Mouse (Mus musculus) embryonic facial prominence, embryonic 12.5 days (tissue): Measurements from ENCODE around the gene Tmem184c. TPM values are rescaled to one million over a fixed set of nuclear protein-coding genes. Genes with fewer than 3 reads are reported as not detected.

ENCODE experiments used
- ATAC-seq: fragments of 200-750 bp; cut with Nextera tagmentation; 2 replicates; pipeline ENCODE4 v1.8.0; 2017; ENCODE audit not compliant: insufficient number of reproducible peaks, insufficient read depth, low FRiP score, low TSS enrichment
- H3K27ac ChIP-seq: fragments of 300-500 bp; sonication (generic); 2 replicates; pipeline ENCODE4 v1.5.1; 2016; ENCODE audit warnings: mild to moderate bottlenecking
- H3K27me3 ChIP-seq: fragments of 300-500 bp; sonication (generic); 2 replicates; pipeline ENCODE4 v1.6.1; 2016; ENCODE audit warnings: mild to moderate bottlenecking, moderate library complexity
- H3K36me3 ChIP-seq: fragments of 300-500 bp; sonication (generic); 2 replicates; pipeline ENCODE4 v1.6.1; 2016; ENCODE audit warnings: mild to moderate bottlenecking
- H3K4me1 ChIP-seq: fragments of 300-500 bp; sonication (generic); 2 replicates; pipeline ENCODE4 v1.6.1; 2016
- H3K4me2 ChIP-seq: fragments of 300-500 bp; sonication (generic); replicated peaks from 2 replicates; pipeline ENCODE4 v1.6.1; 2016; ENCODE audit warnings: mild to moderate bottlenecking, moderate library complexity
- H3K4me3 ChIP-seq: fragments of 300-500 bp; sonication (generic); 2 replicates; pipeline ENCODE4 v1.5.1; 2016; ENCODE audit warnings: mild to moderate bottlenecking
- H3K9ac ChIP-seq: fragments of 300-500 bp; sonication (generic); 2 replicates; pipeline ENCODE4 v1.6.1; 2016; ENCODE audit warnings: mild to moderate bottlenecking, moderate library complexity
- H3K9me3 ChIP-seq: fragments of 300-500 bp; sonication (generic); 2 replicates; pipeline ENCODE4 v1.6.1; 2016; ENCODE audit warnings: mild to moderate bottlenecking, moderate library complexity
- WGBS: fragments of 180-500 bp; shearing (Covaris S2); methylation state at CpG from one replicate; pipeline ENCODE4 v1.1.7; 2016; 5-methylcytosine and 5-hydroxymethylcytosine counted together
- polyA plus RNA-seq: library from polyadenylated mRNA; unstranded; fragments of >200 nt; fragmentation: Nextera tagmentation; extraction: Ambion mirVana; gene quantifications from 2 replicates; pipeline ENCODE4 v1.2.1, GENCODE M21; 2016

The Tmem184c gene
- 48.3 and 48.5 TPM in 2 replicates for polyA plus RNA-seq

- WGBS, result under 1% methylated on average over 36 of the region's 36 CpGs
- peaks cover 5% of the 10 kb centered on the region; the same call in 1 of the 2 replicates for H3K4me1 ChIP-seq
- peak; percentile 94 for ATAC-seq
- H3K4me3 ChIP-seq, result peak within 1 kb of the TSS; percentile 86
- peak within 1 kb of the TSS; percentile 69 for H3K27ac ChIP-seq
- H3K4me2 ChIP-seq, result peak within 1 kb of the TSS; percentile 75
- no peaks in the 10 kb centered on the region for H3K27me3 ChIP-seq
- 0 out of 2 replicates have a peak, but pooled peaks cover 4% of the 10 kb centered on the region for H3K36me3 ChIP-seq
- H3K9ac ChIP-seq, result peak within 1 kb of the TSS; percentile 63
- no peaks in the 10 kb centered on the region for H3K9me3 ChIP-seq
Measured at GRCm38 (mm10) chr8:77610374-77610969, at the start of gene Tmem184c. Gene Tmem184c, minus strand, starts transcription at chr8:77610698.

- peaks cover 15% of the 10 kb centered on the region for H3K36me3 ChIP-seq
- H3K9me3 ChIP-seq, result no peaks in the 10 kb centered on the region
- H3K4me1 ChIP-seq, result peaks cover 8% of the 10 kb centered on the region; the same call in 1 of the 2 replicates
- H3K9ac ChIP-seq, result no peak overlapping the region
- no peak overlapping the region for H3K4me2 ChIP-seq
- H3K27ac ChIP-seq, result no peak overlapping the region
- WGBS, result 77% methylated on average over 4 of the region's 4 CpGs
- H3K27me3 ChIP-seq, result no peaks in the 10 kb centered on the region
- ATAC-seq, result no peak
- no peak overlapping the region for H3K4me3 ChIP-seq
Measured at GRCm38 (mm10) chr8:77659534-77660080, 49.1 kb upstream of the Tmem184c start.

GRCm38 (mm10) chr8:77658356-77658755 is 47.9 kb upstream of the Tmem184c start:
- H3K9ac ChIP-seq, result no peak overlapping the region
- no peak for ATAC-seq
- peaks cover 9% of the 10 kb centered on the region for H3K36me3 ChIP-seq
- WGBS, result 21% methylated on average over 3 of the region's 3 CpGs
- no peak overlapping the region for H3K4me2 ChIP-seq
- 0 out of 2 replicates have a peak overlapping the region, but pooled peaks have one; percentile 19 for H3K27ac ChIP-seq
- no peaks in the 10 kb centered on the region for H3K27me3 ChIP-seq
- H3K4me3 ChIP-seq, result no peak overlapping the region
- peaks cover 8% of the 10 kb centered on the region; the same call in 1 of the 2 replicates for H3K4me1 ChIP-seq
- H3K9me3 ChIP-seq, result no peaks in the 10 kb centered on the region

GRCm38 (mm10) chr8:77650646-77651190 is 40.2 kb upstream of the Tmem184c start:
- Histone ChIP-seq H3K4me1 (no peaks in the 10 kb centered on the region), H3K27ac (peak overlapping the region; percentile 67; the same call in 1 of the 2 replicates), H3K9me3 (no peaks in the 10 kb centered on the region), H3K4me2 (no peak overlapping the region), H3K36me3 (no peaks in the 10 kb centered on the region), H3K9ac (no peak overlapping the region), H3K27me3 (no peaks in the 10 kb centered on the region), H3K4me3 (no peak overlapping the region)
- 31% methylated on average over 1 of the region's 1 CpGs for WGBS
- ATAC-seq, result no peak

GRCm38 (mm10) chr8:77640093-77640839 is 29.8 kb upstream of the Tmem184c start:
- no peak for ATAC-seq
- no peaks in the 10 kb centered on the region for H3K36me3 ChIP-seq
- WGBS, result 81% methylated on average over 5 of the region's 5 CpGs

GRCm38 (mm10) chr8:77637593-77637992 is 27.1 kb upstream of the Tmem184c start:
- H3K36me3 ChIP-seq, result no peaks in the 10 kb centered on the region
- 68% methylated on average over 3 of the region's 3 CpGs for WGBS
- no peak overlapping the region for H3K4me2 ChIP-seq
- H3K9me3 ChIP-seq, result no peaks in the 10 kb centered on the region
- no peak overlapping the region for H3K27ac ChIP-seq
- no peak for ATAC-seq
- no peaks in the 10 kb centered on the region for H3K27me3 ChIP-seq
- no peak overlapping the region for H3K4me3 ChIP-seq
- H3K9ac ChIP-seq, result no peak overlapping the region
- H3K4me1 ChIP-seq, result peaks cover 9% of the 10 kb centered on the region; the same call in 1 of the 2 replicates

More at GRCm38 (mm10) chr8:77640093-77640839, 29.8 kb upstream of the Tmem184c start:
- Histone ChIP-seq H3K4me1 (no peaks in the 10 kb centered on the region), H3K27me3 (no peaks in the 10 kb centered on the region), H3K9ac (no peak overlapping the region), H3K4me2 (no peak overlapping the region), H3K4me3 (no peak overlapping the region), H3K9me3 (no peaks in the 10 kb centered on the region), H3K27ac (no peak overlapping the region)

DNA sequence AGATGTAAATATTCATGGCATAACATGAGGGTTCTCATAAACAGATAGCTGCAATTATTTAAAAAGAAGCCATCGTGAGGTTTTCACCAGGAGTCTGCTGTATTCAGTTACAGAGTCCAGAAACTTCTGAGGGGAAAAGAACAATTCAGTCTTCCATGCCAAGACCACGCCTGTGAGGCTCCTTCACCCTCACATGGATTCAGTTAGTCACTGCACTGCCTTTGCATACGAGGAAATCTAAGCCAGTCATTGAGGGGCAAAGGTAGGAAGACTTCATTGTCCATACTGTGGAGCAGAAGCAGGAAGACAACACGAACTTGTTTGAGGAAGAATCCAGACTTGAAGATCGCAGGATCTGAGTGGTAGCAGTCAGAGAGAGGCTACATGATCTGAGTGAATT is 23.5 kb upstream of the Tmem184c start:
- no peak overlapping the region for H3K27ac ChIP-seq
- no peaks in the 10 kb centered on the region for H3K36me3 ChIP-seq
- no peak overlapping the region for H3K4me3 ChIP-seq
- peaks cover 21% of the 10 kb centered on the region; the same call in 1 of the 2 replicates for H3K4me1 ChIP-seq
- H3K4me2 ChIP-seq, result no peak overlapping the region
- no peaks in the 10 kb centered on the region for H3K27me3 ChIP-seq
- 48% methylated on average over 5 of the region's 5 CpGs for WGBS
- no peak overlapping the region for H3K9ac ChIP-seq
- no peak for ATAC-seq
- no peaks in the 10 kb centered on the region for H3K9me3 ChIP-seq

GRCm38 (mm10) chr8:77633211-77633610 is 22.7 kb upstream of the Tmem184c start:
- H3K27me3 ChIP-seq, result no peaks in the 10 kb centered on the region

GRCm38 (mm10) chr8:77630691-77631090 is 20.2 kb upstream of the Tmem184c start:
- H3K27me3 ChIP-seq, result no peaks in the 10 kb centered on the region
- 33% methylated on average over 3 of the region's 3 CpGs for WGBS
- no peaks in the 10 kb centered on the region for H3K36me3 ChIP-seq
- peaks cover 21% of the 10 kb centered on the region; the same call in 1 of the 2 replicates for H3K4me1 ChIP-seq
- H3K4me3 ChIP-seq, result no peak overlapping the region
- no peak overlapping the region for H3K27ac ChIP-seq
- H3K9ac ChIP-seq, result no peak overlapping the region
- H3K9me3 ChIP-seq, result no peaks in the 10 kb centered on the region
- ATAC-seq, result no peak
- no peak overlapping the region for H3K4me2 ChIP-seq

More at GRCm38 (mm10) chr8:77633211-77633610, 22.7 kb upstream of the Tmem184c start:
- H3K36me3 ChIP-seq, result no peaks in the 10 kb centered on the region
- no peak overlapping the region for H3K4me3 ChIP-seq
- no peak overlapping the region for H3K4me2 ChIP-seq
- H3K9me3 ChIP-seq, result no peaks in the 10 kb centered on the region
- H3K9ac ChIP-seq, result no peak overlapping the region
- 88% methylated on average over 2 of the region's 2 CpGs for WGBS
- H3K4me1 ChIP-seq, result peaks cover 21% of the 10 kb centered on the region; the same call in 1 of the 2 replicates
- no peak overlapping the region for H3K27ac ChIP-seq
- ATAC-seq, result no peak

- WGBS, result 18% methylated on average over 15 of the region's 15 CpGs
Measured at GRCm38 (mm10) chr8:77629858-77630537, 19.5 kb upstream of the Tmem184c start.

GRCm38 (mm10) chr8:77623677-77624209 is 13.2 kb upstream of the Tmem184c start:
- Histone ChIP-seq H3K27ac (no peak overlapping the region), H3K27me3 (no peaks in the 10 kb centered on the region), H3K9me3 (no peaks in the 10 kb centered on the region), H3K36me3 (no peaks in the 10 kb centered on the region), H3K4me2 (no peak overlapping the region), H3K9ac (no peak overlapping the region), H3K4me3 (no peak overlapping the region), H3K4me1 (no peaks in the 10 kb centered on the region)
- no peak for ATAC-seq
- WGBS, result 80% methylated on average over 7 of the region's 7 CpGs

More at GRCm38 (mm10) chr8:77629858-77630537, 19.5 kb upstream of the Tmem184c start:
- H3K4me1 ChIP-seq, result peaks cover 21% of the 10 kb centered on the region; the same call in 1 of the 2 replicates
- H3K36me3 ChIP-seq, result no peaks in the 10 kb centered on the region
- peak; percentile 77; the same call in 1 of the 2 replicates for ATAC-seq
- H3K9me3 ChIP-seq, result no peaks in the 10 kb centered on the region
- no peak overlapping the region for H3K4me3 ChIP-seq
- no peak overlapping the region; the same call in 1 of the 2 replicates for H3K27ac ChIP-seq
- H3K9ac ChIP-seq, result no peak overlapping the region
- no peak overlapping the region for H3K4me2 ChIP-seq
- no peaks in the 10 kb centered on the region for H3K27me3 ChIP-seq
